Mouse (Mus musculus) embryonic facial prominence, embryonic 12.5 days (tissue): ENCODE results near the gene Tpk1. TPM values are rescaled to one million over a fixed set of nuclear protein-coding genes. Genes with fewer than 3 reads are reported as not detected.

Experiments
- ATAC-seq: fragments of 200-750 bp; cut with Nextera tagmentation; 2 replicates; pipeline ENCODE4 v1.8.0; 2017; ENCODE audit not compliant: insufficient number of reproducible peaks, insufficient read depth, low FRiP score, low TSS enrichment
- H3K27ac ChIP-seq: fragments of 300-500 bp; sonication (generic); 2 replicates; pipeline ENCODE4 v1.5.1; 2016; ENCODE audit warnings: mild to moderate bottlenecking
- H3K27me3 ChIP-seq: fragments of 300-500 bp; sonication (generic); 2 replicates; pipeline ENCODE4 v1.6.1; 2016; ENCODE audit warnings: mild to moderate bottlenecking, moderate library complexity
- H3K36me3 ChIP-seq: fragments of 300-500 bp; sonication (generic); 2 replicates; pipeline ENCODE4 v1.6.1; 2016; ENCODE audit warnings: mild to moderate bottlenecking
- H3K4me1 ChIP-seq: fragments of 300-500 bp; sonication (generic); 2 replicates; pipeline ENCODE4 v1.6.1; 2016
- H3K4me2 ChIP-seq: fragments of 300-500 bp; sonication (generic); replicated peaks from 2 replicates; pipeline ENCODE4 v1.6.1; 2016; ENCODE audit warnings: mild to moderate bottlenecking, moderate library complexity
- H3K4me3 ChIP-seq: fragments of 300-500 bp; sonication (generic); 2 replicates; pipeline ENCODE4 v1.5.1; 2016; ENCODE audit warnings: mild to moderate bottlenecking
- H3K9ac ChIP-seq: fragments of 300-500 bp; sonication (generic); 2 replicates; pipeline ENCODE4 v1.6.1; 2016; ENCODE audit warnings: mild to moderate bottlenecking, moderate library complexity
- H3K9me3 ChIP-seq: fragments of 300-500 bp; sonication (generic); 2 replicates; pipeline ENCODE4 v1.6.1; 2016; ENCODE audit warnings: mild to moderate bottlenecking, moderate library complexity
- WGBS: fragments of 180-500 bp; shearing (Covaris S2); methylation state at CpG from one replicate; pipeline ENCODE4 v1.1.7; 2016; 5-methylcytosine and 5-hydroxymethylcytosine counted together
- polyA plus RNA-seq: library from polyadenylated mRNA; unstranded; fragments of >200 nt; fragmentation: Nextera tagmentation; extraction: Ambion mirVana; gene quantifications from 2 replicates; pipeline ENCODE4 v1.2.1, GENCODE M21; 2016

The Tpk1 gene
- polyA plus RNA-seq, 1 experiment from 2014 or later = 7.8 TPM

GRCm38 (mm10) chr6:43551410-43551809 is 114.7 kb downstream of the Tpk1 start:
- Histone ChIP-seq H3K9ac (no peak overlapping the region), H3K27me3 (no peaks in the 10 kb centered on the region), H3K4me1 (no peaks in the 10 kb centered on the region), H3K9me3 (no peaks in the 10 kb centered on the region), H3K27ac (no peak overlapping the region), H3K4me2 (no peak overlapping the region), H3K4me3 (no peak overlapping the region), H3K36me3 (no peaks in the 10 kb centered on the region)
- ATAC-seq = no peak
- 90% methylated on average over 1 of the region's 1 CpGs for WGBS

GRCm38 (mm10) chr6:43546537-43546936 is 119.5 kb downstream of the Tpk1 start:
- H3K9ac ChIP-seq = no peak overlapping the region
- H3K9me3 ChIP-seq = no peaks in the 10 kb centered on the region
- no peaks in the 10 kb centered on the region for H3K36me3 ChIP-seq
- no peak overlapping the region for H3K27ac ChIP-seq
- H3K4me2 ChIP-seq = no peak overlapping the region
- H3K4me3 ChIP-seq = no peak overlapping the region
- H3K4me1 ChIP-seq = no peaks in the 10 kb centered on the region
- ATAC-seq = no peak
- WGBS = 77% methylated on average over 1 of the region's 1 CpGs
- no peaks in the 10 kb centered on the region for H3K27me3 ChIP-seq

- no peaks in the 10 kb centered on the region for H3K4me1 ChIP-seq
- no peak for ATAC-seq
- H3K9ac ChIP-seq = no peak overlapping the region
- WGBS = 81% methylated on average over 2 of the region's 2 CpGs
- no peak overlapping the region for H3K27ac ChIP-seq
- H3K4me3 ChIP-seq = no peak overlapping the region
- no peak overlapping the region for H3K4me2 ChIP-seq
- H3K36me3 ChIP-seq = no peaks in the 10 kb centered on the region
- H3K27me3 ChIP-seq = no peaks in the 10 kb centered on the region
- H3K9me3 ChIP-seq = no peaks in the 10 kb centered on the region
These were observed 128.7 kb downstream of the Tpk1 start for GRCm38 (mm10) chr6:43537252-43537870.

- no peak for ATAC-seq
These were observed 130.6 kb downstream of the Tpk1 start for GRCm38 (mm10) chr6:43535459-43535858.

DNA sequence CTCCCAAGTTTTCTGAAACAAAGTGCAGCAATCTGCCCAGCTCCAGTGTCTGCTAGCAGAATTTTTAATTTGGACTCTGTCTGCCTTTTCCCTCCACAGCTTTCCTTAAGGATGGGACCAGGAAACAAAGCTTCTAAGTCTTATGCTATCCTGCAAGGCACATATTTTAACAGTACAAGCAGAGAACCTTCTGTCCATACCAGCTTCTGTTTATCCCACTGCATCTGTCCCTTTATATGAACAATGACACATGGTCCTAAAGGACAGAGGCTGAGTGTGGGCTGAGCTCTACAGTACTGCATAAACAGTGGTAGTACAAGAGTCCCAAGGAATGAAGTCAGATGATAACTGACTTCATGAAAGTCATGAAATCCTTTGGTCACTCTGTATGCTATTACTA is 132.8 kb downstream of the Tpk1 start:
- no peaks in the 10 kb centered on the region for H3K36me3 ChIP-seq
- no peaks in the 10 kb centered on the region for H3K9me3 ChIP-seq
- no peak for ATAC-seq

More at GRCm38 (mm10) chr6:43535459-43535858, 130.6 kb downstream of the Tpk1 start:
- Histone ChIP-seq H3K4me1 (no peaks in the 10 kb centered on the region), H3K27me3 (no peaks in the 10 kb centered on the region), H3K4me3 (no peak overlapping the region), H3K36me3 (no peaks in the 10 kb centered on the region), H3K4me2 (no peak overlapping the region), H3K9ac (no peak overlapping the region), H3K9me3 (no peaks in the 10 kb centered on the region), H3K27ac (no peak overlapping the region)
- WGBS = 97% methylated on average over 2 of the region's 2 CpGs

DNA sequence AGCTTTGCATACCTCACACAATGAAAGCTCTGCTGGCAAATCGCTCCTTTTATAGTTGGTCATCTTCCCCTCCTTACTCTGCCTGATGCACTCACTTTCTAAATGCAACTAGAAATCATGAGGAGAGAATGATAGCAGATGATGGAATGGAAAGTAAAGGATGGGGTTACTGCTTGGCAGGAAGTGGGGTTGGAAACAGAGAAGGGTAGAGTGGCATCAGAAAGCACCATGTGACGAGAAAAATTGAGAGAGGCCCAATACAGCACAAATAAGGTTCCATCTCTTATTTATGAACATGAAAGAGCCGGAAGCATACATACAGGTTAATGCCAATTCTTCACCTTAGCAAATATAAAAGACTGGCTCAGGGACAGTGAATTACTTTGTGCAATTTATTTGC is 133.3 kb downstream of the Tpk1 start:
- Histone ChIP-seq H3K4me3 (no peak overlapping the region), H3K27ac (no peak overlapping the region), H3K4me2 (no peak overlapping the region), H3K4me1 (no peaks in the 10 kb centered on the region), H3K27me3 (no peaks in the 10 kb centered on the region), H3K36me3 (no peaks in the 10 kb centered on the region), H3K9ac (no peak overlapping the region), H3K9me3 (no peaks in the 10 kb centered on the region)
- ATAC-seq = no peak
- WGBS = 80% methylated on average over 3 of the region's 3 CpGs

More for the DNA sequence above, 132.8 kb downstream of the Tpk1 start:
- Histone ChIP-seq H3K27me3 (no peaks in the 10 kb centered on the region), H3K27ac (no peak overlapping the region), H3K4me1 (no peaks in the 10 kb centered on the region), H3K9ac (no peak overlapping the region), H3K4me3 (no peak overlapping the region), H3K4me2 (no peak overlapping the region)

- Histone ChIP-seq H3K9me3 (no peaks in the 10 kb centered on the region), H3K4me2 (no peak overlapping the region), H3K9ac (no peak overlapping the region), H3K4me1 (no peaks in the 10 kb centered on the region), H3K27ac (no peak overlapping the region), H3K4me3 (no peak overlapping the region), H3K27me3 (no peaks in the 10 kb centered on the region), H3K36me3 (no peaks in the 10 kb centered on the region)
- no peak for ATAC-seq
These were observed 134.1 kb downstream of the Tpk1 start for GRCm38 (mm10) chr6:43531996-43532395.

GRCm38 (mm10) chr6:43528996-43529395 is 137.1 kb downstream of the Tpk1 start:
- WGBS = 57% methylated on average over 3 of the region's 3 CpGs

DNA sequence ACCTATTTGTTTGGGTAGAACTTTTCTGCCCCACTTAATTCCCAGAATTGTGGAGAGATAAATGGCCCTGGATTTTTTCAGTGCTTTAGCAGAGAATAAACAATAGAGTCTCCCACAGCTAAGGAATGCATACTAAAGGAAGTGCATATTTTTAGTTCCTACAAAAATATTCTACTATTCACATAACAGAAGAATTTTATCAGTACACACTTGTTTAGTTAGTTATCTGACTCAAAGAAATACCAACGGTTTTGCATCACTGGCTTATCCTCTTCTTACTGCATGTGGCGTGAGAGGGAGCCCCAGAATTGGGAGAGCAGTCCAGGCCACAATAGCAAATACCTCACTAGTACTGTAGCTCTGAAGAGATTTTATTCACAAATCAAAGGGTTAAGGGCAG is 141.1 kb downstream of the Tpk1 start:
- no peaks in the 10 kb centered on the region for H3K9me3 ChIP-seq
- H3K9ac ChIP-seq = no peak overlapping the region
- H3K4me1 ChIP-seq = no peaks in the 10 kb centered on the region
- no peaks in the 10 kb centered on the region for H3K27me3 ChIP-seq
- ATAC-seq = no peak
- H3K36me3 ChIP-seq = no peaks in the 10 kb centered on the region
- H3K27ac ChIP-seq = no peak overlapping the region
- H3K4me3 ChIP-seq = no peak overlapping the region
- 80% methylated on average over 2 of the region's 2 CpGs for WGBS
- H3K4me2 ChIP-seq = no peak overlapping the region

More at GRCm38 (mm10) chr6:43528996-43529395, 137.1 kb downstream of the Tpk1 start:
- H3K9me3 ChIP-seq = no peaks in the 10 kb centered on the region
- H3K4me1 ChIP-seq = no peaks in the 10 kb centered on the region
- H3K4me3 ChIP-seq = no peak overlapping the region
- no peak for ATAC-seq
- no peaks in the 10 kb centered on the region for H3K36me3 ChIP-seq
- no peak overlapping the region for H3K9ac ChIP-seq
- no peak overlapping the region for H3K27ac ChIP-seq
- no peak overlapping the region for H3K4me2 ChIP-seq
- no peaks in the 10 kb centered on the region for H3K27me3 ChIP-seq

DNA sequence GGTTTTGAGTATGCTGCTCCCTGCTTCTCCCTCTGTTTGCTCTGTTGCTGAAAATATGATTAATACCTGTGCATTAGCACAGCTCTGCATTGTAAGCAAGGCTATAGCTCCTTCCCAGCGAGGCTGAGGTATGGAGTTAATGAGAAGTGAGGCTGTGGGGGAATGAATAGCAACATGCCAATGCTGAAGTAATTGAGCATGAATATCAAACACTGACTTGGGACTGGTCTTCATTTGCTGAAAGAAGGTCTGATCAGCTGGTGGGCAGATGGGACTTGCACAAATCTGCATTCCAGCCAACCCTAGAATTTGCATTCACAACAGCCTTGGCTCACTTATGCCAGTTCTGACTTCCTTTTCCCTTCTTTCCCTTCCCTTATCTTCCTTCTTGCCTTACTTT is 144.0 kb downstream of the Tpk1 start:
- no peak for ATAC-seq
- H3K4me3 ChIP-seq = no peak overlapping the region

DNA sequence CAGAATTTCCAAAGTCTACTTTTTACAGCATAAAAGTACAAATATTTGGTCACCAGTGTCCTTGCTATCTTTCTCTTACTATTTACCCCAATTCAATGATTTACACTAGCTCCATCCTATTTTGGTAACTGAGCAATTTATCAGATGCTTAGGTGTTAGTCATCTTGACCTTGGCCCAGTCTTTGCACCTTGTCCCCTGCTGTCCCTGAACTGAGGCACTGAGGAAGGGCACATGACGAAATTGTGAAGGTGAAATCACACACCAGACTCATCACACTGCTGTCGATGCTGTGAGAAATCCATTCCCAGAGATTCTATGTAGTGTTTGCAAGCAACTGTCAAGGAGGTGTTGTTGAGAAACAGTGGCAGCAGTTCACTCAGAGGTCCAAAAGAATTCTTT is 145.9 kb downstream of the Tpk1 start:
- ATAC-seq = no peak
- 64% methylated on average over 2 of the region's 2 CpGs for WGBS
- Histone ChIP-seq H3K9me3 (no peaks in the 10 kb centered on the region), H3K9ac (no peak overlapping the region), H3K4me1 (no peaks in the 10 kb centered on the region), H3K4me3 (no peak overlapping the region), H3K27me3 (no peaks in the 10 kb centered on the region), H3K27ac (no peak overlapping the region), H3K36me3 (no peaks in the 10 kb centered on the region), H3K4me2 (no peak overlapping the region)

More for the DNA sequence above, 144.0 kb downstream of the Tpk1 start:
- Histone ChIP-seq H3K27me3 (no peaks in the 10 kb centered on the region), H3K4me2 (no peak overlapping the region), H3K4me1 (no peaks in the 10 kb centered on the region), H3K9me3 (no peaks in the 10 kb centered on the region), H3K9ac (no peak overlapping the region), H3K36me3 (no peaks in the 10 kb centered on the region), H3K27ac (no peak overlapping the region)
- WGBS = 17% methylated on average over 1 of the region's 1 CpGs

DNA sequence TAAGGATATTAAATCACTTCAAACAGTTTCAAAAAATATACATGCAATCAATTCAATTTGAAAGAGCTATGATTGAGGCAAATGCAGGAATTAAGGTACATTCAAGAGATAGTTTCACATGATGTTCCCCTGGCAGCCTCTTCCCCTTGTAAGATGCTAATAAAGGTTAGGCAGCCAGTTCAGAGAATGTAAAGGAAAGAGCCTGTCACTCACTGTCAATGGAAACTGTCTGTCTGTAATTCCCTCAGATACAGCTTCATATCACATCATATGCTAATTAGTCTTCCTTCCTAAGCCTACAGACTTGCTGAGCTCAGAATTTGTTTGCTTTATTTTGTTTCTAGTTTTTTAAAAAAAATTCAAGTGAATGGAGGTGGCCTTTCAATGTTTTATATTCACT is 147.7 kb downstream of the Tpk1 start:
- Histone ChIP-seq H3K4me2 (no peak overlapping the region), H3K9me3 (no peaks in the 10 kb centered on the region), H3K4me1 (no peaks in the 10 kb centered on the region), H3K27me3 (no peaks in the 10 kb centered on the region), H3K36me3 (no peaks in the 10 kb centered on the region), H3K9ac (no peak overlapping the region), H3K4me3 (no peak overlapping the region), H3K27ac (no peak overlapping the region)
- ATAC-seq = no peak

DNA sequence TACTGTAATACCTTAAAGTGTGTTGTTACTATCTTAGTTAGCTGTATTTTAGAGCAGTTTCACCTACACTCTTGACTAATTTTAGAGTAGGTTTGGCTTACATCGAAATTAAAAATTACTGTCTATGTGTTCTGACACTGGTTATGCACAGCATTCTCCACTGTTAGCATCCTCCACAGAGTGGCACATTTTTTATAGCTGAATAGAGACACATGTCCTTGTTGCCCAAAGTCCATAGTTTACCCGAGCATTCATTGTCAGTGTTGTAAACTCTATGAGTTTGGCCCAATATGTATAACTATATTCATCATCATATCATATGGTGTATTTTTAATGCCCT is 148.8 kb downstream of the Tpk1 start:
- Histone ChIP-seq H3K36me3 (no peaks in the 10 kb centered on the region), H3K9ac (no peak overlapping the region), H3K27ac (no peak overlapping the region), H3K4me2 (no peak overlapping the region), H3K4me3 (no peak overlapping the region), H3K9me3 (no peaks in the 10 kb centered on the region), H3K27me3 (no peaks in the 10 kb centered on the region), H3K4me1 (no peaks in the 10 kb centered on the region)
- no peak for ATAC-seq
- 79% methylated on average over 2 of the region's 2 CpGs for WGBS
